Mouse (Mus musculus): ENCODE results near the gene Il1r1. TPM values are rescaled to one million over a fixed set of nuclear protein-coding genes. Genes with fewer than 3 reads are reported as not detected.

Gene Il1r1
- polyA plus RNA-seq, 1 experiment from 2014 or later = 8.7 TPM

DNA sequence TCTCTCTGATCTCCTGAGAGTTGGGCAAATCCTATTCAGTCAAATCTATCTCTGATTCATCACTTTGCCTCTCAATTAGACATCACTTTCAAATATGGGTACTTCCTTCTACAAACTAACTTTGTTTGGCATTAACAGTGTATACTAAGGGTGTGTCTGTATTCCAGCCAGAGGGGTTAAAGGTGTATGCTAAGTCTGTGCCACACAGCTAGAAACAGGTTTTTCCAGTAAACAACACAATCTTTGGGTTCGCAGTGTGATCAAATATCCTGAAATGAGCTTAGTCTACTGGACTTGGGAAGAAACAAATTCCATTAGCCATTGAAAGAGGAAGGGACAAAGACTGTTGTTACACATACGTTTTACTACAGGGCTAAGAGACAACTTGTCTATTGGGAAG, 30.6 kb upstream of the Il1r1 start:
- Histone ChIP-seq H3K27ac (ENCODE audit: poor library complexity, severe bottlenecking) (no peak overlapping the region), H3K27me3 (replicated peaks) (no peaks in the 10 kb centered on the region), H3K4me2 (no peak overlapping the region), H3K9me3 (replicated peaks) (no peaks in the 10 kb centered on the region), H3K4me1 (replicated peaks) (0 out of 2 replicates have a peak, but pooled peaks cover 8% of the 10 kb centered on the region), H3K36me3 (no peaks in the 10 kb centered on the region), H3K9ac (no peak overlapping the region), H3K4me3 (no peak overlapping the region)
- WGBS = 83% methylated on average over 2 of the region's 2 CpGs
- ATAC-seq (ENCODE audit: insufficient number of reproducible peaks, low FRiP score) = no peak

DNA sequence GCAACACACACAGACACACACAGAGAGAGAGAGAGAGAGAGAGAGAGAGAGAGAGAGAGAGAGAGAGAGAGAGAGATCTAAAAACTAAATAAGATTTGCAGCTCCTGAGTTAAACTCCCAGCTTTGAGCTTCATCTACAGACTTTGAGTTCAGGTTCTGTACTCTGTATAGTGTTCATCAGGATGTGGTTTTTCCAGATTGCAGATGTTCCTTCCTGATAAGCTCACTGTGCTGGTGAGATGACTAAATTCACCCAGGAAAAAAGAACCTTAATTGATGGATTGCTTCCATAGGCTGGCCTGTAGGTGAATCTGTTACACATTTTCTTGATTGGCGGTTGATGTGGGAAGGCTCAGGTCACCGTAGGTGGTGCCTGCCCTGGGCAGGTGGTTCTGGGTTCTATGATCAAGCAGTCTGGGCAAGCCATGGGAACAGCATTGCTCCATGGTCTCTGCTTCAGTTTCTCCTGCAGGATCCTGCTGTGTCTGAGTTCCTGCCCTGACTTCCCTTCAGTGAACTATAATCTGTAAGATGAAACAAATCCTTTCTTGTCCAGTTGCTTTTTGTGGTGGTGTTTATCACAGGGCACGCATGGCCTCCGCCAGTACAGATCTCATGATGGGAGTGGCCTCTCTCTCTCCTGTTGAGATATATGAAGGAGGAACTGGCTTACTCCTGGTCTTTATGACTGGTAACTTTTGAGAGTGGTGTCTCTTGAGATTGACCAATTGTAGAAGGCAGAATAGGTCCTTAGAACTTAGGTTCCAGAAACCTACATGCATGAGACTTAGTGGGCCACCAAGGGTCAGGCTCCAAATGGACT, 11.3 kb upstream of the Il1r1 start:
- Histone ChIP-seq H3K9me3 (replicated peaks) (peaks cover 27% of the 10 kb centered on the region), H3K4me1 (replicated peaks) (peaks cover 4% of the 10 kb centered on the region; the same call in 1 of the 2 replicates), H3K36me3 (no peaks in the 10 kb centered on the region), H3K9ac (no peak overlapping the region), H3K4me2 (no peak overlapping the region), H3K27me3 (replicated peaks) (no peaks in the 10 kb centered on the region), H3K4me3 (no peak overlapping the region), H3K27ac (ENCODE audit: poor library complexity, severe bottlenecking) (no peak overlapping the region)
- WGBS = 78% methylated on average over 4 of the region's 4 CpGs
- no peak for ATAC-seq (ENCODE audit: insufficient number of reproducible peaks, low FRiP score)

DNA sequence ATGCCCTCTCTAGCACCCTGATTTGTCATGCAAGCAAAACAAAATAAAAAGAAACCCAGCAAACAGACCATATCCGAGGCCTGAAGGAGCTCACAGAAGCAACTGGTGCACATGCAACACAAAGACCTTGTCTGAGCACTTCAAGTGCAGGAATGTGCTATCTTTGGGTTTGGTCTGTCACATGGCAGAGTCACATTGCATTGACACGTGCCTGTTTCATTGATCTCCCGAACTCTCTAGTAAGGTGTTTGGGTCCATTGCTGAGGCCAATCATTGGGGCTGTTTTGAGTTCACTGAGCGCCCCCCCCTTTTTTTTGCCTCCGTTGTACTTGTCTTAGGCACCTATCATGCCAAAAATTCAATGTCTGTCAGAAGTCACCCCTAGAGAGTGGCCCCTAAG, 7.4 kb upstream of the Il1r1 start:
- H3K9me3 ChIP-seq (replicated peaks) = peaks cover 9% of the 10 kb centered on the region
- no peak for ATAC-seq (ENCODE audit: insufficient number of reproducible peaks, low FRiP score)
- no peak overlapping the region for H3K4me3 ChIP-seq
- no peak overlapping the region for H3K4me2 ChIP-seq
- no peak overlapping the region for H3K27ac ChIP-seq (ENCODE audit: poor library complexity, severe bottlenecking)
- H3K9ac ChIP-seq = no peak overlapping the region
- no peaks in the 10 kb centered on the region for H3K36me3 ChIP-seq
- no peaks in the 10 kb centered on the region for H3K27me3 ChIP-seq (replicated peaks)
- peaks cover 12% of the 10 kb centered on the region for H3K4me1 ChIP-seq (replicated peaks)
- WGBS = 59% methylated on average over 5 of the region's 5 CpGs

GRCm38 (mm10) chr1:40218603-40219002, 6.3 kb upstream of the Il1r1 start:
- H3K27ac ChIP-seq (ENCODE audit: poor library complexity, severe bottlenecking) = no peak overlapping the region
- no peak overlapping the region for H3K4me3 ChIP-seq
- H3K9me3 ChIP-seq (replicated peaks) = peaks cover 6% of the 10 kb centered on the region; the same call in 1 of the 2 replicates
- no peaks in the 10 kb centered on the region for H3K36me3 ChIP-seq
- no peaks in the 10 kb centered on the region for H3K27me3 ChIP-seq (replicated peaks)
- H3K4me1 ChIP-seq (replicated peaks) = peaks cover 22% of the 10 kb centered on the region
- WGBS = 53% methylated on average over 3 of the region's 3 CpGs
- no peak overlapping the region for H3K4me2 ChIP-seq
- H3K9ac ChIP-seq = no peak overlapping the region
- no peak for ATAC-seq (ENCODE audit: insufficient number of reproducible peaks, low FRiP score)

DNA sequence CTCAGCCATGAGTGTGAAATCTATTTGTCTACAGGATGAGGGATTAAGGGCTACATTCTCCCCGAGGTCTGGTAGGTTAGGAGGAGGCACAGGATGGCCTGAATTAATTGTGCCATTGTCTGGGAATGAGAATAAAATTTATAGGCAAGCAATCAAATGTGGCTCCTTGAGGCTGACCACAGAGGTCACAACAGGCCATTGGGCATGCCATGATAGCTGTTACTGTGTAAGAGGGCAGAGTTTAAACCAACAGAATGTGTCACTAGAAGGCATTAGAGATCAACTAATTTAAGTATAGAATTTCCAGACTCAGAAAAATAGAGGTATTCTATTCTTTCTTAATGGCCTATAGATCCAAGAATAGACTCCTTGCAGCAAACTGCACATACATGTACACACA, 4.3 kb upstream of the Il1r1 start:
- WGBS = 68% methylated on average over 1 of the region's 1 CpGs
- peaks cover 35% of the 10 kb centered on the region for H3K4me1 ChIP-seq (replicated peaks)
- no peak overlapping the region for H3K4me3 ChIP-seq
- no peak overlapping the region for H3K4me2 ChIP-seq
- no peaks in the 10 kb centered on the region for H3K27me3 ChIP-seq (replicated peaks)
- no peak for ATAC-seq (ENCODE audit: insufficient number of reproducible peaks, low FRiP score)
- H3K9me3 ChIP-seq (replicated peaks) = peaks cover 6% of the 10 kb centered on the region; the same call in 1 of the 2 replicates
- H3K36me3 ChIP-seq = no peaks in the 10 kb centered on the region
- H3K27ac ChIP-seq (ENCODE audit: poor library complexity, severe bottlenecking) = no peak overlapping the region
- no peak overlapping the region for H3K9ac ChIP-seq

- peak overlapping the region; percentile 71; the same call in 1 of the 2 replicates for H3K27ac ChIP-seq (ENCODE audit: poor library complexity, severe bottlenecking)
- no peak overlapping the region for H3K4me3 ChIP-seq
- peak overlapping the region; percentile 36; the same call in 1 of the 2 replicates for H3K4me2 ChIP-seq
- H3K36me3 ChIP-seq = no peaks in the 10 kb centered on the region
- H3K4me1 ChIP-seq (replicated peaks) = peaks cover 38% of the 10 kb centered on the region
- ATAC-seq (ENCODE audit: insufficient number of reproducible peaks, low FRiP score) = no peak
- no peaks in the 10 kb centered on the region for H3K27me3 ChIP-seq (replicated peaks)
- no peaks in the 10 kb centered on the region for H3K9me3 ChIP-seq (replicated peaks)
- H3K9ac ChIP-seq = no peak overlapping the region
- 34% methylated on average over 4 of the region's 4 CpGs for WGBS
Observed at GRCm38 (mm10) chr1:40221864-40222263, 3.0 kb upstream of the Il1r1 start.

- Histone ChIP-seq H3K9me3 (replicated peaks) (no peaks in the 10 kb centered on the region), H3K27ac (ENCODE audit: poor library complexity, severe bottlenecking) (peak overlapping the region; percentile 71)
Observed at GRCm38 (mm10) chr1:40222680-40223079, 2.2 kb upstream of the Il1r1 start.

GRCm38 (mm10) chr1:40223591-40223990, 1.3 kb upstream of the Il1r1 start:
- Histone ChIP-seq H3K9me3 (replicated peaks) (no peaks in the 10 kb centered on the region), H3K4me3 (no peak overlapping the region), H3K27ac (ENCODE audit: poor library complexity, severe bottlenecking) (0 out of 2 replicates have a peak overlapping the region, but pooled peaks have one; percentile 71), H3K27me3 (replicated peaks) (no peaks in the 10 kb centered on the region), H3K4me1 (replicated peaks) (peaks cover 34% of the 10 kb centered on the region), H3K9ac (no peak overlapping the region), H3K4me2 (no peak overlapping the region), H3K36me3 (no peaks in the 10 kb centered on the region)
- 81% methylated on average over 2 of the region's 2 CpGs for WGBS
- ATAC-seq (ENCODE audit: insufficient number of reproducible peaks, low FRiP score) = no peak

More at GRCm38 (mm10) chr1:40222680-40223079, 2.2 kb upstream of the Il1r1 start:
- H3K9ac ChIP-seq = no peak overlapping the region
- H3K36me3 ChIP-seq = no peaks in the 10 kb centered on the region
- no peak overlapping the region for H3K4me3 ChIP-seq
- 47% methylated on average over 8 of the region's 8 CpGs for WGBS
- no peaks in the 10 kb centered on the region for H3K27me3 ChIP-seq (replicated peaks)
- H3K4me1 ChIP-seq (replicated peaks) = peaks cover 34% of the 10 kb centered on the region
- H3K4me2 ChIP-seq = peak overlapping the region; percentile 36
- ATAC-seq (ENCODE audit: insufficient number of reproducible peaks, low FRiP score) = peak; percentile 58

DNA sequence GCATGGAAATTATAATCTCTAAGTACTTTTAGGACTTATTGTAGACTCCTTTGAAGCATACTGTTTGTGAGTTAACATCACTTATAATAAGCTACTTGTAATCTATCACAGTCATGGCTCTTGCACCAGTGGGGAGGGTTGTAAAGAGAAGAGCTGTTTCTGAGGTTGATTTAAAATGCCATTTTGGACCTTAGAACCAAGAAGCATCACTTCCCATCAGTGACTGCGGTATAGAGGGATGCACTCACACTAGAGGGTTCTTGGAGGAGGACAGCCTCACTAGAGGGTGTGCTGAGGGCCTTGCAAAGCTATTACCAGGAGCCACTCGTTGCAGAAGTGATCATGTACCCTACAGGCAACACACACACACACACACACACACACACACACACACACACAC, 700 bp downstream of the Il1r1 start:
- Histone ChIP-seq H3K4me2 (0 out of 2 replicates have a peak overlapping the region, but pooled peaks have one; percentile 55), H3K27ac (ENCODE audit: poor library complexity, severe bottlenecking) (no peak overlapping the region), H3K4me3 (no peak overlapping the region), H3K36me3 (no peaks in the 10 kb centered on the region), H3K4me1 (replicated peaks) (peaks cover 34% of the 10 kb centered on the region), H3K9me3 (replicated peaks) (no peaks in the 10 kb centered on the region), H3K27me3 (replicated peaks) (no peaks in the 10 kb centered on the region), H3K9ac (no peak overlapping the region)
- WGBS = 60% methylated on average over 2 of the region's 2 CpGs
- ATAC-seq (ENCODE audit: insufficient number of reproducible peaks, low FRiP score) = no peak

DNA sequence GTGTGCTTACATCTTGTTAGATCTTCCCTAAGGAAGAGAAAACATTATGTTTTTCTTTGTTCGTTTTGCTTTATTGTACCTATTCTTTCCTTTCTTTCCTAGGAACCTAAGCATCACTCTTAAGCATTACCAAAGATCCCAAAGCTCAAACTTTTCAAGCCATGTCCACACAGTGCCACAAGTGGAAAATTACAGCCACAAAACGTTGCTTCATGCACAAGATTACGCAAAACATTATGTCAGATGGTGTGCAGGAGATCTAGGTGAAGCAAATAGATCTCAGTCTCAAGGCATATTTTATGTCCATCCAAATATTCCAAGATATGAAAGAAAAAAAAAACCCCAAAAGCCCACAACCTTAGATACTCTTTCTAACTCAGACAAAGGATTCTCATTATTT, 4.2 kb downstream of the Il1r1 start:
- Histone ChIP-seq H3K27me3 (replicated peaks) (no peaks in the 10 kb centered on the region), H3K4me2 (no peak overlapping the region), H3K9me3 (replicated peaks) (no peaks in the 10 kb centered on the region), H3K4me3 (no peak overlapping the region), H3K27ac (ENCODE audit: poor library complexity, severe bottlenecking) (no peak overlapping the region), H3K9ac (no peak overlapping the region), H3K36me3 (no peaks in the 10 kb centered on the region), H3K4me1 (replicated peaks) (peaks cover 30% of the 10 kb centered on the region)
- ATAC-seq (ENCODE audit: insufficient number of reproducible peaks, low FRiP score) = no peak
- WGBS = 75% methylated on average over 3 of the region's 3 CpGs

DNA sequence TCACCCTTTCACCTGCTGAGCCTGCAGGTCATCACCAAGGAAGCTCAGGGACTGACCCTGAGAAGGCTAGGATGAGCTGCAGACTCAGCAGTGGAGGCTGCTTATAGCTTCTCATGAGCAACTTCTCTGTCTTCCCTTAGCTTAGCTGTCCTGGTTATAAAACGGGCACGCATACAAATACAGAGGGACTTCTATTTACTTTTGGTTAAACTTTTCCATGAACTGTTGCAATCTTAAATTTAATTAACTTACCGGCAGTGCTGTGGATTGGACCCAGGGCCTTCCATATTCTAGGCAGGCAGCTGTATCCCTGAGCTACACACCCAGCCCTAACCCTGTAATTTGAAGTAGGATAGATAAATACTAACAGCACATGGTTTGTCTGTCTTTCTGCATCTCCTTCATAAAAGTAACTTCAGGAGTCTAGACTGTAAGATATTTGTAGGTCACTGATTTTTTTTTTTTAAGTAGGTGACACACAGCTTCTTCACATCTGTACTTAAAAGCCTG, 4.9 kb downstream of the Il1r1 start:
- Histone ChIP-seq H3K4me3 (no peak overlapping the region), H3K36me3 (no peaks in the 10 kb centered on the region), H3K9me3 (replicated peaks) (no peaks in the 10 kb centered on the region), H3K27ac (ENCODE audit: poor library complexity, severe bottlenecking) (no peak overlapping the region), H3K4me1 (replicated peaks) (peaks cover 27% of the 10 kb centered on the region), H3K4me2 (no peak overlapping the region), H3K9ac (no peak overlapping the region), H3K27me3 (replicated peaks) (no peaks in the 10 kb centered on the region)
- WGBS = 87% methylated on average over 3 of the region's 3 CpGs
- ATAC-seq (ENCODE audit: insufficient number of reproducible peaks, low FRiP score) = no peak

Data from heart, embryonic 12.5 days (tissue).